8 mouse cellular contexts compared by ENCODE assay signal in the genomic region with DNA sequence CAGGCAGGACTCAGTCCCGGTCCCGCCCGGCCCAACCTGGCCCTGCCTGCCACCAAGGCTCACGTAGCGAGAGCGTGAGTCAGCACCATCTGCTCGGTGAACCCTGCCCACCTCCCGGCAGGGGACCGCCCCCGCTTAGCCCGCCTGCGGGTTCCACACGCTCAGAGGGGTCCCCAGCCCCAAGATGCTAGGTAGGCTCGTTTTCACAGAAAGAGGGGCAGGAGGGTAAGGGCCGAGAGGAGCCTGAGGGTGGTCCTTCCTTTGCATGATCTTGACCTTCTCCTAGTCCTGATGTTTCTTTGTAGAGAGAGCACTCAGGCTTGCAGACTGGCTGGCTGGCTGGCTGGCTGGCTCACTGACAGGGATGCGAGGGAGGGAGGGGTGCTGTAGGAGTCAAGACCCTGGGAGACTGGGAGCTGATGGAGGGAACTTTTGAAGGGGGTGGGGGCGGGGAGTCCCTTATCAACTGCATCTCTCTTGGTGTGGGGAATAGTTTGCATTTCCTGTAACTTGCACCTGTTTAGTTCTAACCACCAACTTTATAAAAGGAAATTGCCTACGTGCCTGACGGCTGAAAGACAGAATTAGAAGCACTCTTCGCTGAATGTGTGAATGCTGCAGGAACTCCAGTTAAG.
DNase-seq lines count a peak whose midpoint lies in the region; ATAC-seq and TF ChIP-seq lines count a peak whose summit lies in the region.

No protein-coding gene starts in this region.

- ATAC-seq in forebrain, embryonic 14.5 days = peak; percentile 84
- ATAC-seq in lung, embryonic 16.5 days (ENCODE audit: low read depth) = peak; percentile 57

- intact Hi-C loops in heart, postnatal 25 days (cut with DNase I) = loop anchor here (5.0 kb wide), 1 partner anchor 89 kb away; no protein-coding TSS in a partner anchor

- H3K27ac ChIP-seq in forebrain, embryonic 14.5 days (ENCODE audit: low read depth, low read length) = no peak overlapping the region
- H3K27ac ChIP-seq in lung, embryonic 16.5 days (ENCODE audit: low read length) = peak overlapping the region; percentile 36; the same call in 1 of the 2 replicates
- H3K27ac ChIP-seq in olfactory bulb, adult 2 months (ENCODE audit: insufficient read depth, low read depth, low read length) = peak overlapping the region; percentile 54

- peak overlapping the region; percentile 50 for H3K9ac ChIP-seq in forebrain, embryonic 14.5 days (ENCODE audit: low read length)
- H3K9ac ChIP-seq in lung, embryonic 16.5 days (ENCODE audit: low read length) = peak overlapping the region; percentile 56

- H3K27me3 ChIP-seq in forebrain, embryonic 14.5 days (replicated peaks; ENCODE audit: control insufficient read depth, insufficient read depth, low read length) = 0 out of 2 replicates have a peak, but pooled peaks cover 2% of the 10 kb centered on the region
- H3K27me3 ChIP-seq in lung, embryonic 16.5 days (ENCODE audit: control insufficient read depth, insufficient read depth, low read depth, low read length) = no peaks in the 10 kb centered on the region

- no peaks in the 10 kb centered on the region for H3K9me3 ChIP-seq in forebrain, embryonic 14.5 days (replicated peaks; ENCODE audit: control insufficient read depth, low read length)
- no peaks in the 10 kb centered on the region for H3K9me3 ChIP-seq in lung, embryonic 16.5 days (ENCODE audit: control insufficient read depth, low read length)

- H3K4me2 ChIP-seq in forebrain, embryonic 14.5 days (ENCODE audit: low read length) = peak overlapping the region; percentile 60
- peak overlapping the region; percentile 81 for H3K4me2 ChIP-seq in lung, embryonic 16.5 days (ENCODE audit: low read depth, low read length)

- peak overlapping the region; percentile 25 for H3K4me3 ChIP-seq in forebrain, embryonic 14.5 days (ENCODE audit: low read depth, low read length)
- peak overlapping the region; percentile 41 for H3K4me3 ChIP-seq in lung, embryonic 16.5 days (ENCODE audit: low read length)
- peak overlapping the region; percentile 39 for H3K4me3 ChIP-seq in olfactory bulb, adult 2 months (ENCODE audit: insufficient read depth, low read depth, low read length)

- peak; percentile 65 for DNase-seq in ES-CJ7 (ENCODE audit: low read depth, low spot score)
- DNase-seq in cerebellum, adult 11 months = peak; percentile 37
- peak; percentile 58 for DNase-seq in forebrain, embryonic 14.5 days (ENCODE audit: low spot score)
- DNase-seq in heart, postnatal 25 days (ENCODE audit: low spot score) = peak; percentile 34
- peak; percentile 70 to 81 for DNase-seq in kidney, postnatal 4 days
- peak; percentile 89 for DNase-seq in thymus, postnatal 14 days

- H3K4me1 ChIP-seq in forebrain, embryonic 14.5 days (ENCODE audit: control insufficient read depth, insufficient read depth, low read length) = peaks cover 16% of the 10 kb centered on the region
- peaks cover 16% of the 10 kb centered on the region for H3K4me1 ChIP-seq in lung, embryonic 16.5 days (replicated peaks; ENCODE audit: control insufficient read depth, insufficient read depth, low read length)
- H3K4me1 ChIP-seq in olfactory bulb, adult 2 months (ENCODE audit: control insufficient read depth, insufficient read depth, low read length) = peaks cover 14% of the 10 kb centered on the region

- TF ChIP-seq POLR2A in olfactory bulb, adult 2 months (IDR thresholded peaks at IDR 0.05; ENCODE audit: insufficient read depth, low read depth, low read length) = no peak

- 1% methylated on average over 20 of the region's 20 CpGs for WGBS in forebrain, embryonic 14.5 days
- under 1% methylated on average over 17 of the region's 20 CpGs for WGBS in lung, embryonic 16.5 days
- WGBS in olfactory bulb, adult 2 months = under 1% methylated on average over 20 of the region's 20 CpGs

- no peaks in the 10 kb centered on the region for H3K36me3 ChIP-seq in forebrain, embryonic 14.5 days (ENCODE audit: control insufficient read depth, insufficient read depth, low read length)
- no peaks in the 10 kb centered on the region for H3K36me3 ChIP-seq in lung, embryonic 16.5 days (ENCODE audit: control insufficient read depth, insufficient read depth, low read length)

- TF ChIP-seq CTCF in olfactory bulb, adult 2 months (IDR thresholded peaks at IDR 0.05; ENCODE audit: insufficient read depth, low read depth, low read length) = no peak

Comparison
In these comparisons a context has a peak if more than half of its experiments do, and no peak if none do; other contexts are left out.
1. DNase-seq: peak in every context shown above with its lines; median percentile 89 in thymus, postnatal 14 days; 76 in kidney, postnatal 4 days; 65 in ES-CJ7; 58 in forebrain, embryonic 14.5 days; 37 in cerebellum, adult 11 months; 34 in heart, postnatal 25 days.